Mouse (Mus musculus) brain, embryonic 14.5 days (tissue): ENCODE data around the gene Dhps.

Experiments
- CTCF ChIP-seq: fragments of 200-500 bp; IDR thresholded peaks from 2 replicates; pipeline ENCODE4 v1.5.1; 2012; ENCODE audit warnings: inconsistent platforms, mild to moderate bottlenecking, moderate library complexity, borderline replicate concordance; ENCODE audit not compliant: insufficient read depth, insufficient read length; ENCODE audit errors: extremely low read depth
- POLR2A ChIP-seq: fragments of 200-500 bp; IDR thresholded peaks from 2 replicates; pipeline ENCODE4 v1.6.1; 2012; ENCODE audit warnings: mild to moderate bottlenecking, inconsistent platforms, borderline replicate concordance; ENCODE audit not compliant: poor library complexity, insufficient read depth, insufficient read length, severe bottlenecking; ENCODE audit errors: extremely low read depth

GRCm38 (mm10) chr8:85074617-85075016, 3.1 kb downstream of the Dhps start:
- TF ChIP-seq CTCF (no peak), POLR2A (no peak)
